Mouse (Mus musculus): ENCODE measurements around the gene Gpc3. TPM values are rescaled to one million over a fixed set of nuclear protein-coding genes. Genes with fewer than 3 reads are reported as not detected.

Gene Gpc3
- total RNA-seq, 2 experiments from 2014 or later = 11.3 to 13.9 TPM

DNA sequence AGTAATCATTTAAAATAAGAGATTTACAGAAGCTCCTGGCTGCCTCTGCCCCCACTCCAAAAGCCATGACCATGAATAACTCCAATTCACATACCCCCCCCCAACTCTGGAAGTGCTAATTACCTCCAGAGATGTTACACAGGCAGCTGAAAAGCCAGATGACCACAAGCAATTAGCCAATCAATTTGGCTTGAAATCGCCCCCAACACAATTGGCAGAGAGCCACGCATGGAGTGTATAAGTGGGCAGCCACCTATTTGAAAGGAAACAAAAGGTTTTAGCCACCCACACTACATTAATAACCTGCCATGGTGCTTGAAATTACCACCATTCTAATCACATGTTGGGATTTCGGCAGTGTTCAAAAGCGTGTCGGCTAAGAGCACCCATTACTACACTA lies 55.2 kb downstream of the Gpc3 start:
- DNase-seq (ENCODE audit: low spot score in 2 of 2) = peak in 1 of 2 experiments; percentile 3

DNA sequence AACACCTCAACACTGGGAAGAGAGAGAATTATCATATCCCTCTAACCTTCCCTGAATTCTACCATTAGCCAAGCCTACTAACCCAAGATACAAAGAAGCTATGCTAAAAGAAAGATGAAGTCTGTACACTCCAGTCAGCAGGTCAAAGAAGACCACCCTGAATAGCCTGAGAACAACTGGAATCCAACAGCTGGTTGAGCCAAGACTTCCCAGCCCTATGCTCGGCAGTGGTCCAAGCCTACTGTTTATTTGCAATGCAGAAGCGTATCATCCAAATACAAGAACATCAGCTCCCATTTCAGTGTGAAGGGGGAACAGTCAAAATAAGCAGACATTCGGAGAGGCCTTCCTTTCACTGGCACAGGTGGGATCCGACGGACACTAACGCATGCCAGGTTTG lies 56.3 kb downstream of the Gpc3 start:
- no peak for DNase-seq (ENCODE audit: low spot score in 2 of 2)

- DNase-seq (ENCODE audit: low spot score in 2 of 2) = no peak
Measured at GRCm38 (mm10) chrX:52551296-52551695, 62.5 kb downstream of the Gpc3 start.

- DNase-seq (ENCODE audit: low spot score in 2 of 2) = no peak
Measured at GRCm38 (mm10) chrX:52544623-52545022, 69.1 kb downstream of the Gpc3 start.

DNA sequence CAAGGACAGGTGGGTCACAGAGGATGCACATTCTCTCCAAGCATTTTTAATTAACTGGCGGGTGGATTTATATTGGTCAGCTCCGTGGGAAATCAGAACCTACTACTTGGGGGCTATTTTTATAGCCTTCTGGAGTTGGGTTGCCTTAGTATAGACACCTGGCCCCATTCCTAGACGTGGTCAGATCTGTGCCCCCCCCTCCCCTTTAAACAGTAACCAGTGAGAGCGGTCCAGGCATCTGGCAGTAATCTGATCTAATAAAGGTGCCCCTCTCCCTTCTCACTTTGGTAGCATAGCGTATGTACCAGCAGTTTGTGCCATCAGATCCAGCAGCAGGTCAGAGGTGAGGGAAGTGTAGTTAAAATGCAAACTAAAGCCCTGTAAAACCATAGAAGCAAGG lies 76.5 kb downstream of the Gpc3 start:
- DNase-seq (ENCODE audit: low spot score in 2 of 2) = no peak

DNA sequence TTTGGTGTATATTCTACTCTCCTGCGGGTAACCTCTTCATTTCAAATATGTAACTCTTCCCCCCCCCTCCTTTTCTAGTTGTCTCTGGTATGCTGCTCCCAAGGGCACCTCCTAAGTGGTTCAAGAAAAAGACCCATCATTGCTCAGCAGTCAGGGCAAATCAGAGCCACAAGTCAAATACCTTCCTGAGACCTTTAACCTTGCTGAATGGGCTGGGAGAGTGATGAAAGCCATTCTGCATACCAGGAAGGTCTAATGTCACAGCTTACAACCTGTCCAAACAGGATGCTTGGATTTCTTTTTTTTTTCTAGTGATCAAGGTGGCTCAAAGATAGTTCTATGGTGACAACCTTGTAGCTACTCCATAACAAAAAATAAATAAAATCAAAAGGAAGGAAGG lies 80.0 kb downstream of the Gpc3 start:
- no peak for DNase-seq (ENCODE audit: low spot score in 2 of 2)

DNA sequence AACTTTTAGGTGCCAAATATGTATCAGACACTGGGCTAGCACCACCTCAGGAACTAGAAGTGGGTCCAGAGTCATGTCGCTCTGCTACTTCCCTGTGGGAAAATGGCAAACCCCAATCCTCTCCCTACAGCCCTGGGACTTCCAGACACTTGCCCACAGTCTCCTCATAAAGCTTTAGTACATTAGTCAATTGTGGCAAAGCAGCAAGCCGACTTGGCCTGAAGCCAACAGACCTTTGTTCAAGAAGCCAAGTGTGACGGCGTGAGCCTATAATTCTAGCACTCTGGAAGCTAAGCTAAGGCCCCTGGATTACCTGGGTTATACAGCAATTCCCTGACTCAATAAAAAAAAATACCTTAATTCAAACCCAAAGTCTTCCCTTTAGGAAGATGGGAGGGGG lies 80.7 kb downstream of the Gpc3 start:
- DNase-seq (ENCODE audit: low spot score in 2 of 2) = no peak

- DNase-seq (ENCODE audit: low spot score in 2 of 2) = no peak
Measured at GRCm38 (mm10) chrX:52532124-52532523, 81.6 kb downstream of the Gpc3 start.

DNA sequence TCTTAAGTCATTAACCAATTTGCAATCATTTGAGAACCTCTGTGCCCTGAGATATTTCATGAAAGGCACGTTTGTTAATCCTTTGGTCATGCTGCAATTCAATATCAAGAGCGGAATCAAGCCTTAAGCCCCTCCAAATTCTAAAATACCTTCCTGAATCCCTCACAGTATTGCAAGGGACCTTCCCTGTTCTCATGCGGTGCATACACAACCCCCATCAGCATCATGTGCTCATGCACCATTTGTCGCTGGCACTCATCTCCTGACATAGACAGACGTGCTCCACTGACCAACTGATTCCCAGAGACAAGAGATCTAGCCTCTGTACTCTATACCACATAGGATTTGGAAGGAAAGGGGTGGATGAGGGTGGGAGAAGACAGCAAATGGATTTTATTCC lies 87.7 kb downstream of the Gpc3 start:
- DNase-seq (ENCODE audit: low spot score in 2 of 2) = no peak

- no peak for DNase-seq (ENCODE audit: low spot score in 2 of 2)
Measured at GRCm38 (mm10) chrX:52525132-52525531, 88.6 kb downstream of the Gpc3 start.

- no peak for DNase-seq (ENCODE audit: low spot score in 2 of 2)
Measured at GRCm38 (mm10) chrX:52514553-52514952, 99.2 kb downstream of the Gpc3 start.

DNA sequence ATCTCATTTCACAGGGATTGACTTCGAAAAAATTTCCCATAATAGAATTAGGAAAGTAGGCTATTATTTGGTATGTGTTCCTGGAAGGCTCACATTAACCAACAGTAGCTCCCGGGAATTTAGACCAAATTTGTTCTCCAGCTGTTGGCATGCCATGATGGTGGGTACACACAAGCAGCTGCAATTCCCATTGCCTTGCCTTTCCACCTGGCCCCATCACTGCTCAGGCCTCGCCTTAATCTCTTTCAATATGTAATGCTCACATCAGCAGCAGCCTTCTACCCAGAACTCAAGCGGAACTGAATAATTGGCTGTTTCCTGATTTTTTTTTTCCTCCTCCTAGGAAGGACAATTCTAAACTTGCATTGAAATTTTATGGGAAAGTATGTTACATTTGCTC lies 102.6 kb downstream of the Gpc3 start:
- DNase-seq (ENCODE audit: low spot score in 2 of 2) = no peak

GRCm38 (mm10) chrX:52503857-52504256 lies 109.9 kb downstream of the Gpc3 start:
- DNase-seq (ENCODE audit: low spot score in 2 of 2) = no peak

DNA sequence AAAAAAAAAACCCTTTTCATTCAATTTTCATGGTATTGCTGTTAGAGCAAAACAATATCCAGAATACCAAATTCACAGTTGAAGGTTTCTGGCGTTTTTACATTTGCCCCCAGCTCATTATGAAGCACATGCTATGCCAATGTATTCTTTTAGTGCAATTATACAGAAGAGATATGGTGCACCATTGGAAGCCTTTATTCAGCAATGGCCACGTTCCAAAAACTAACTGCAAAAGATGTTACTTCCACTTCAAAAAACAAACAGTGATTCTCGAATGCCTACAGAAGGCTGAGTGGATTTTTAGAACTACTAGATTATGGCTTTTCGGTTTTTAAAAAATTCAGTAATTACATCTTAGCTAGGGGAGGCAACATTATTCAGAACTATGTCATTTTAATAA lies 124.3 kb downstream of the Gpc3 start:
- DNase-seq (ENCODE audit: low spot score in 2 of 2) = no peak

- no peak for DNase-seq (ENCODE audit: low spot score in 2 of 2)
Measured at GRCm38 (mm10) chrX:52455074-52455588, 158.6 kb downstream of the Gpc3 start.

DNA sequence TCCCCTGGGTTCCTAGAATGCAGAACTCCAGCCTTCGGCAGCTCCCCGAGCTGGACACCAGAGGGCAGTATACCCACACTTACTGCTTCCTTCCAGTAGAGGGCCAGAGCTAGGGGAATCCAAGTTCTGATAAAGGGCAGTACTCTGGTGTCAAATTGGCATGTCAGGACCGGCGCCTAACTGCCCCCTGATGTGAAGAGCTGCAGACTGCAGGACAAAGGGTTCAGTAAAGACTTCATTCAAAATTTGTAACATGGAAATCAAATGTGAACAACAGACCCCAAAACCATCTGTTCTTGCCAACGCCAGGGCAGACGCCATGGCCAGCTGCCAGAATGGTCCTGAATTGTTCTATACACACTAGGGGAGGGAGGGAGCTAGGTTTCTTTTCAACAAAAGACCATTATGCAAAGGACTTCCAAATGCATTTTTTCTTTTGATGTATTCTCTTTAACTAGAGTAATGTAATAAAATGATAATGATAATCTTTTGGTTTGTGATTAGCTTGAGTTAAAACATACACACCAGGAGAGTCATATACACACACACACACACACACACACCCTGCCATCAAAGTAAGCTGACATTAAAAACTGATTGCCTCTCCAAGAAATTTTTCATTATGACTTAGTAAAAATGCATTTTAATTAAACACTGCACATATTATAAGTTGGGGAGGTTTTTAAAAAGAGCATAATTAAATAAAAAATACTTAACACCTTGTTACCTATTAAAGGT lies 160.1 kb downstream of the Gpc3 start:
- peak; percentile 73 to 80 for DNase-seq (ENCODE audit: low spot score in 2 of 2)

DNA sequence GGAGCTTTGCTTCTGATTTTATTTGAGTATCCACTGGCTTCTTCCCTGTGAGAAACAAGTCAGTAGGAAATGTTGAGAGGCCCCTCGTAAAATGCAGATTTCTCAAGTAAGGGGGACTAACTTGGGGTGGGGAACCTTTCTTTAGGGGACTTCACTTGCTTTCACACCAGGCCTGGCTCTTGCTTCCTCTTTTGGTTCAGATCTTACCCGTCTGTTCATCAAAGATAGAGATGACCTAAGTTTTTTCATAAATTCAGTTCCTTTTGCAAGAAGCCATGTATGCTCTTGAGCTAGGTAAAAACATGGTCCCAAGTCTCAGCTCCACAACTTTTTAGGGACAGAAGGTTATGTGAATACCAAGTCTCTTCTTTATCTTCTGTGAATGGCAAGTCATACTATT lies 164.6 kb downstream of the Gpc3 start:
- no peak for DNase-seq (ENCODE audit: low spot score in 2 of 2)

DNA sequence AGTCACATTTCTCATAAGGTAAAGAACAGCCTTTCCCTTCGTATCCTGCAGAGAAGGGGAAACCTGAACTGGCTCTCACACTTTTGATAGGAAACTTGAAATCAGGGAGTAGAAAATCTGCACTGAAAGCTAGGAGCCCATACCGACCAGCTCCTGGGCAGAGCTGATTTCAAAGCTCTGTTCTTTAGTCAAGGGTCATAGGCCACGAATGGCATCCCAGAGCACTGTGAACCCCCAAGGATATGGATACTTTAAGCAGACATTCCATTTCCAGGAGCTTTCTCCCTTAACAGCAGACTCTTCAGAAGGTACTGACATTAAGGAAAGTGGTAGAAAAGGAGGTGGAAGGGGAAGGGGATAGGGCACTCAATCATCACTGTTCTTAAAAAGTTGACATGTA lies 165.3 kb downstream of the Gpc3 start:
- DNase-seq (ENCODE audit: low spot score in 2 of 2) = no peak

- DNase-seq (ENCODE audit: low spot score in 2 of 2) = no peak
Measured at GRCm38 (mm10) chrX:52446530-52446929, 167.2 kb downstream of the Gpc3 start.

DNA sequence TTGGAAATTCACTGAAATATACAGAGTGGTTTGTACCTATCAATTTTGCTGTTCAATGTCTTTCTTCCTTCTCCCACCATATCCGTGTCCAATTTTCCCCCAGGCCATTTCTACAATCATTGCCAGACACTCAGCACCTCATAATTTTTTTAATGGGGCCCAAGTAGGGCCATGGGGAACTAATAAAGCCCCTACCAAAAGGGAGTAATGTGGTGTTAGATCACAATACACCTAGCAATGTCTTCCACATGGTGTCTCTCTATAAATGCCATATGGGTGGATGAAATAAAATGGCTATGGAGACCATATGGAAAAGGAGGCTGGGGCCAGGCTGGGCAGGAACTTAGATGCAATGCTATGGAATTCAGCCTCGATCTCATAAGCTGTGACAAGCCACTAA lies 168.8 kb downstream of the Gpc3 start:
- DNase-seq (ENCODE audit: low spot score in 2 of 2) = no peak

DNA sequence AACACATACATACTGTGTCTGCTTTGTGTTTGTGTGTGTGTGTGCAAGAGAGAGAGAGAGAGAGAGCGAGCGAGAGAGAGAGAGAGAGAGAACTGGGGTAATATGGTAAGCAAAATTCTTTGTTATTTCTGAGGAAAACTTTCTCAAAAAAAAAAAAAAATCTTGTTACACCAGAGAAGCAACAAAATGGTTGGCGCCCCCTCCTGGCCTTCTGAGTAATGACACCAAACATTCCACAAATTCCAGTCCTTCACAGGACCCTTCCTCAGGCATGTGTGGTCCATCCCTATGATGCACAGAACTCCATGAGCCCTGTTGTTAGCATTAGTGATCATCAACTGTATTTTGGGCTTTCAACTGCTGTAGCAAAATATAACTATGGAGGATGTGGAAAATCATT lies 172.0 kb downstream of the Gpc3 start:
- DNase-seq (ENCODE audit: low spot score in 2 of 2) = no peak

DNA sequence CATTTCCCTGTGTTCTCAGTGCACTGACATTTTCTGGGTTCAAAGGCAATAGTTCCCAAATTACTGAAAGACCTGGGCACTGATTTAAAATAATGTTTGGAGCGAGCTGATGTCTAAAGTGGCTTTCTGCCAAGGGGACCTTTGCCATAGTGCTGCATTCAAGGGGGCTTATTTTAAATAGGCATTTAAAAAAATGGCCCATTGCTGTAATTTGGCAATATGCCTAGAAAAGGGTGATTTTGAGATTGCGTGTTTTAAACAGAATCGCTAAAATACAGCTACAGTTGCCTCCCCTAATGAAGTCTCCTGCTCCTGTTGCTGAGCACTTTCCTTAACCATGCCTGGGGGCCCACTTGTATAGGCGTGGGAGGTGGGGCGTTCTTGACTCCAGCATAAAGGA lies 174.3 kb downstream of the Gpc3 start:
- no peak for DNase-seq (ENCODE audit: low spot score in 2 of 2)

- no peak for DNase-seq (ENCODE audit: low spot score in 2 of 2)
Measured at GRCm38 (mm10) chrX:52425605-52426004, 188.1 kb downstream of the Gpc3 start.
